Mouse (Mus musculus) telencephalon, adult 2 months (tissue): Measurements from ENCODE around the gene Capg.

Experiments used
- DNase-seq: peaks from one replicate; pipeline ENCODE4 v3.0.0-alpha.2; 2011; ENCODE audit warnings: low read depth, low spot score

Capg gene

DNA sequence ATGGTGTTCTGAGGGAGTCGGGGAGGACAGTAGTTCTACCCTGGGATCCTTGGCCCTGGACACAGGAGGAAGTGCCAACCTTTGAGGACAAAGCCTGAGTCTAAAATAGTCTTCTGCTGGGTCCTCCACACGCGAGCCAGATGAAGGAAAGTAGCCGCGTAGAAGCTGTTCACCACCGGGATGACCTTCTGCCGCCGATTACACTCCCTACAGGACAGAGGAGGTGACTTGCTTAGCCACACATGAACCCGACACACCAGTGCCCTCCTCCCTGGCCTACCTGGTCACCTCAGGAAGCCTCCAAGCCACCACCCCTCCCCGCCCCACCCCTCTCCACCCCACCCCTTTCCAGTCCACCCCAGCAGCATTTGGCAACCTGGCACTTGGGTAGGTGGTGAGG lies 24.5 kb downstream of the Capg start:
- DNase-seq: no peak

GRCm38 (mm10) chr6:72570644-72571397 lies 26.6 kb downstream of the Capg start:
- no peak for DNase-seq

DNA sequence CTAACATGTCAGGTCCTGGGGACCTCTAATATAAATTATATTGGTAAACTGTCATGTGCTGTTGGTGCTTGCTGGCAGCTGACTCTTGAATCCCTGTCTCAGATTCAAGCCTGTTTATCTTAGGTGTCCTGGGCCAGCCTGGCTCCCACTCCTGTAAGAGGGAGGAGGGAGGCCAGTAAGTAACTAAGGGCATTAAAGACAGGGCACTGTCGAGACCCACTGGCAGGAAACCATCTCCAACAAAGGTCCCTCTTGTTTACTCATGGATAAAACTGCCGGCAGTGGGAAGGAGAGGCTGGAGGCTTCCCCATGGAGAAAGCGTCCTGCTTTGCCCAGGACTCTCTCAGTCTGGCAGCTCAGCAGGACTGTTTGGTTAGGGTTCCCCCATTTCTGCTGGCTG lies 27.6 kb downstream of the Capg start:
- no peak for DNase-seq

DNA sequence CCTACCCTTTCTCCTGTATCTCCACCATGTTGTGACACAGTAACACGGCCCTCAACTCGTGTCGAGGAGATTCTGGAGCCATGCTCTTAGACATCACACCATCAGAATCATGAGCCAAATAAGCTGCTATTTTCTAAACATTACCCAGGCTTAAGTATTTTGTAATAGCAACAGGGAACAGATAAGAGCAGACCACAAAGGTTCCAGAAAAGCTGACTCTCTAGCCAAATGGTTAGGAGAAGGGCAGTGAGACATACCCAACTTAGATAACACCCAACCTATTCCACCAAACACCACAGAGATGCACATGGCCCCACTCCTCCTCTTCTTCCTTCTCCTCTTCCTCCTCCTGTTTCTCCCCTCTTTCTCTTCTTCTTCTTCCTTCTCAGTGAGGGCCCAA lies 31.9 kb downstream of the Capg start:
- no peak for DNase-seq

- DNase-seq: no peak
Measured at GRCm38 (mm10) chr6:72581625-72582382, 37.6 kb downstream of the Capg start.

DNA sequence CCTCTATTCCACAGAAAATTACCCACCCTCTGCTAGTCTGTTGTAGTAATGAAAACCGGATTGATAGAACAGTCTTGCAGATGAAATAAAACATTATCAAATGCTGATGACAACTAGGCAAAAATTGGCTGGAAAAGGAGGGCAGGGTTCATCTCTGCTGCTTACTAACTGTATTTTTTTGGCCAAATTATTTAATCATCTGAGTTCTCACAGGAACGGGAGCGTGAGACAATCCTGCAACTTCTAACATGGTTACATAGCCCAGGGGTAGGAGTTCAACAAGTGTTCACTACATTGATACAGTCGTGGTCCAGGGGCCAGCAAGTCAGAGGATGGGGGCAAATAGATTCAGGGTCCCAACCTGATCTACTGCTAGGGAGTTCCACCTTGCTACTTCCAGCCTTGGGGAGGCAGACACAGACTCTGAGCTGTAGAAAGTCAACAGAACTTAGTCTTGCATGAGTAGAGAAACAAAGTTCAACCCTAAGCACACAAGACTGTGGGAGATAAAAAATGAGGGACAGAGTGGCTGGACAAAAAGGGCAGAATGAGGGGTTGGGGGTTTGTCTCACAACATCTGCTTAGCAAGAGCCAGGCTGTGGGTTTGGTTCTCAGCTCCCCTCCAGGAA lies 39.1 kb downstream of the Capg start:
- DNase-seq: no peak

- no peak for DNase-seq
Measured at GRCm38 (mm10) chr6:72584154-72584553, 40.0 kb downstream of the Capg start.

DNA sequence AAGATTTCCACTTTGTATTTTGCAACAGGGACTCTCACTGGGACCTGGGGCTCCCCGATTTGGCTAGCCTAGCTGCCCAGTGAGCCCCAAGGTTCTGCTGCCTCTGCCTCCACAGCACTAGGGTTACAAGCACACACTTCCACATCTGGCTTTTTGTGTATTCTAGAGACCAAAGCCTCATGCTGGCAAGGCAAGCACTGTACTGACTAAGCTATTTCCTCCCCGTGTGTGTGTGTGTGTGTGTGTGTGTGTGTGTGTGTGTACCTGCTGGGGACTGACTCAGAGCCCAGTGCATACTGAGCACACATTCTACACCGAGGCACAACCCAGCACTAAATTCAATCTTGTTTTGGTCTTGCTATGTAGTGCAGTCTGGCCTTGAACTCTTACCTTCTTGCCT lies 42.5 kb downstream of the Capg start:
- no peak for DNase-seq

GRCm38 (mm10) chr6:72588307-72588706 lies 44.1 kb downstream of the Capg start:
- DNase-seq: no peak

DNA sequence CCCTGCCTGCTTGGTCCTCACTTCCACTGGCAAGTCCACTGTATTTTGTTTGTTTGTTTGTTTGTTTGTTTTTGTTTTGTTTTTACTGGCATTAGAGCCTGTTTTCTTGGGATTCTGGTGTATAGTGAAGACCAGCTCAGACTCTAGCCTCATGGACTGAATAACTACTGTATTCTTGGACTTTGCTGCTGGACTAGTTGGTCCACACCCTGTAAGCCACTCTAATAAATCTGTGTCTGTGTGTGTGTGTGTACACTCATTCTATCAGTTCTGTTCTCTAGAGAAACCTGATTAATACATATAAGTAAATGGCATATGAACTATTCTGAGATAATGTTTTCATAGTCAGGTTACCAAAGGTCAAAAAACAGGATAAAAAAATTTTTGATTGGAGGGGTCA lies 45.9 kb downstream of the Capg start:
- no peak for DNase-seq

- DNase-seq: no peak
Measured at GRCm38 (mm10) chr6:72593011-72593803, 49.0 kb downstream of the Capg start.

- DNase-seq: no peak
Measured at GRCm38 (mm10) chr6:72593914-72594313, 49.7 kb downstream of the Capg start.

- peak; percentile 4 for DNase-seq
Measured at GRCm38 (mm10) chr6:72597083-72597874, 53.1 kb downstream of the Capg start.

- peak; percentile 98 for DNase-seq
Measured at GRCm38 (mm10) chr6:72597956-72598753, 54.0 kb downstream of the Capg start, which contains the start of the genes Elmod3 and Retsat. Gene Elmod3, minus strand, starts transcription at chr6:72598413. Gene Retsat, plus strand, starts transcription at chr6:72598475.

DNA sequence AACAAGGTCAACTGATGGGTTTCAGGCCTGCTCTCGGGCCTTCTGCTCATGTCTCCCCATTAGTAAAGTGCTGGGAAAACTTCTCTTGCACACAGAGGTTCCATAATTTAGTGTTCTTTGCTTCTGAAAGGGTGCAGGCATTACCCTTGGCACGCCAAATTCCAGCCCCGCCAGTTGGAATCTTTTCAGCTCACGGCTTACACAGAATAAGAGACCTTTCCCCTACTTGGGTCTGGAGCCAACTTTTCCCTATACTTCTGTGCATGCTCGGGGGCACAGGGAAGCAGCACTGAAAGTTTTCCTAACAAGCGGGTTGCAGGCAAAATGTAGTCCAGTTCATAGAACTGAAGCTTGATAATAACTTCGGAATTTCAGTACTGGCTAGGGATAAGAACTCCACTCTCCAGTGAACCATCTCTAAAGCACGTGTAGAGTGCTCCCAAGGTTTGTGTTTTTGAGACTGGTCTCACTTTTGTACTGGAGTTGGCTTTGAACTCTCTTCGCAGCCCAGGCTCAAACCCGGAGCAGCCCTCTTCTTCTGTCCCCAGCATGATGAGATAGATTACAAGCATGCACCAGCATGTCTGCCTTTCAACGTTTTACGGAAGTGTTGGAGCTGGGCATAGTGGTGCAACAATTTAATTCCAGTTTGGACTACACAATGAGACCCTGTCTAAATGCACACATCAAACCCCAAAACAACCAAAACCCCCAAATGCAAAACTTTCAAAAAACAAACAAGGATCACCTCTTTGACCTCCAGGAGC lies 54.8 kb downstream of the Capg start:
- no peak for DNase-seq

- no peak for DNase-seq
Measured at GRCm38 (mm10) chr6:72600216-72600615, 56.0 kb downstream of the Capg start.

DNA sequence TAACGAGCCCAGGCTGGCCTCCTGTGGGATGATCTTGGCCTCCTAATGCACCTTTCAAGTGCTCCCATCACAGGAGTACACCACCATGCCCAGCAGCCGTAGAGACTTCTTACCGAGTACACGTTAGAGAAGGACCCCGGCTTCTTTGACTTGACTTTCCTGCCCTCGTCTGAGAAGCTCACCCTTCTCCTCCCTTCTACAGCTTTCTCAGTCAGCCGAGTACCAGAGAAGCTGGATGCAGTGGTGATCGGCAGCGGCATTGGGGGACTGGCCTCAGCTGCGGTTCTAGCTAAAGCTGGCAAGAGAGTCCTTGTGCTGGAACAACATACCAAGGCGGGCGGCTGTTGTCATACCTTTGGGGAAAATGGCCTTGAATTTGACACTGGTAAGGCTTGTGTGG lies 56.6 kb downstream of the Capg start:
- no peak for DNase-seq

GRCm38 (mm10) chr6:72601732-72602131 lies 57.5 kb downstream of the Capg start:
- DNase-seq: peak; percentile 26

GRCm38 (mm10) chr6:72604066-72604465 lies 59.9 kb downstream of the Capg start:
- DNase-seq: no peak
